ENCODE assay signal across 16 mouse cellular contexts in genomic region chrX:58514925-58515324, GRCm38 (mm10).
DNase-seq lines count a peak whose midpoint lies in the region; ATAC-seq and TF ChIP-seq lines count a peak whose summit lies in the region.
"Had no signal": no experiment of that assay in that cellular context is flagged by ENCODE, and none has a peak within 500 bp of the region (broad histone marks: within the 10 kb centered on the region; RNA-seq: fewer than 3 reads in every experiment).

No protein-coding gene starts in this region.

- no peaks in the 10 kb centered on the region for H3K9me3 ChIP-seq in hindbrain, postnatal 0 days (ENCODE audit: low read length)
- no peaks in the 10 kb centered on the region for H3K9me3 ChIP-seq in hindbrain, embryonic 10.5 days
- no peaks in the 10 kb centered on the region for H3K9me3 ChIP-seq in limb, embryonic 14.5 days (ENCODE audit: control insufficient read depth, low read length)
- H3K9me3 ChIP-seq in kidney, embryonic 16.5 days (ENCODE audit: low read length) = no peaks in the 10 kb centered on the region
- H3K9me3 ChIP-seq: limb, embryonic 12.5 days; lung, embryonic 15.5 days had no signal

- H3K4me3 ChIP-seq in hindbrain, postnatal 0 days (ENCODE audit: low read length) = no peak overlapping the region
- H3K4me3 ChIP-seq in hindbrain, embryonic 10.5 days = no peak overlapping the region
- no peak overlapping the region for H3K4me3 ChIP-seq in limb, embryonic 14.5 days (replicated peaks; ENCODE audit: low read length)
- no peak overlapping the region for H3K4me3 ChIP-seq in kidney, embryonic 16.5 days (ENCODE audit: low read length)
- H3K4me3 ChIP-seq: limb, embryonic 12.5 days; lung, embryonic 15.5 days had no signal

- H3K9ac ChIP-seq in hindbrain, postnatal 0 days (replicated peaks; ENCODE audit: low read length) = no peak overlapping the region
- no peak overlapping the region for H3K9ac ChIP-seq in limb, embryonic 14.5 days (ENCODE audit: low read depth, low read length, severe bottlenecking)
- H3K9ac ChIP-seq in kidney, embryonic 16.5 days (replicated peaks; ENCODE audit: low read length) = no peak overlapping the region
- H3K9ac ChIP-seq: limb, embryonic 12.5 days; lung, embryonic 15.5 days had no signal

- no peak for ATAC-seq in hindbrain, postnatal 0 days
- ATAC-seq in limb, embryonic 14.5 days (ENCODE audit: low FRiP score, low read depth) = no peak
- ATAC-seq in frontal cortex, adult (ENCODE audit: low TSS enrichment) = no peak
- ATAC-seq in kidney, embryonic 16.5 days (ENCODE audit: low FRiP score, low TSS enrichment) = no peak
- ATAC-seq: midbrain, embryonic 16.5 days had no signal

- no peaks in the 10 kb centered on the region for H3K36me3 ChIP-seq in hindbrain, postnatal 0 days (ENCODE audit: insufficient read depth, low read length)
- H3K36me3 ChIP-seq in hindbrain, embryonic 10.5 days = no peaks in the 10 kb centered on the region
- H3K36me3 ChIP-seq in limb, embryonic 14.5 days (ENCODE audit: control insufficient read depth, insufficient read depth, low read length) = no peaks in the 10 kb centered on the region
- no peaks in the 10 kb centered on the region for H3K36me3 ChIP-seq in kidney, embryonic 16.5 days (ENCODE audit: insufficient read depth, low read length)
- H3K36me3 ChIP-seq: limb, embryonic 12.5 days; lung, embryonic 15.5 days had no signal

- H3K27ac ChIP-seq in hindbrain, postnatal 0 days = no peak overlapping the region
- no peak overlapping the region for H3K27ac ChIP-seq in hindbrain, embryonic 10.5 days
- H3K27ac ChIP-seq in limb, embryonic 14.5 days (replicated peaks; ENCODE audit: low read depth, low read length) = no peak overlapping the region
- no peak overlapping the region for H3K27ac ChIP-seq in kidney, embryonic 16.5 days (ENCODE audit: low read length)
- H3K27ac ChIP-seq: limb, embryonic 12.5 days; lung, embryonic 15.5 days had no signal

- DNase-seq in hindbrain, postnatal 0 days (ENCODE audit: low spot score) = peak; percentile 69
- DNase-seq in hindbrain, embryonic 10.5 days (ENCODE audit: low spot score) = no peak
- peak; percentile 1 for DNase-seq in lung, postnatal 10 days
- DNase-seq in lung, postnatal 14 days = no peak
- peak; percentile 6 for DNase-seq in R1 (ENCODE audit: low read depth, low spot score)
- peak; percentile 61 for DNase-seq in limb, embryonic 14.5 days (ENCODE audit: low spot score)
- DNase-seq: cerebellum, adult 9-11 months; heart, postnatal 4 days; kidney, postnatal 14 days; spleen, adult 18-20 months had no signal

- TF ChIP-seq POLR2A in limb, embryonic 14.5 days (IDR thresholded peaks at IDR 0.05; ENCODE audit: borderline replicate concordance, extremely low read depth, insufficient read depth, insufficient read length) = no peak

- no peaks in the 10 kb centered on the region for H3K27me3 ChIP-seq in hindbrain, postnatal 0 days (ENCODE audit: insufficient read depth, low read length)
- no peaks in the 10 kb centered on the region for H3K27me3 ChIP-seq in hindbrain, embryonic 10.5 days (ENCODE audit: insufficient read depth, poor library complexity, severe bottlenecking)
- no peaks in the 10 kb centered on the region for H3K27me3 ChIP-seq in limb, embryonic 14.5 days (ENCODE audit: control insufficient read depth, insufficient read depth, low read length)
- H3K27me3 ChIP-seq in kidney, embryonic 16.5 days (ENCODE audit: insufficient read depth, low read length) = no peaks in the 10 kb centered on the region
- H3K27me3 ChIP-seq: CH12.LX; limb, embryonic 12.5 days; lung, embryonic 15.5 days had no signal

- WGBS in hindbrain, postnatal 0 days = 65% methylated on average over 5 of the region's 5 CpGs
- 57% methylated on average over 5 of the region's 5 CpGs for WGBS in hindbrain, embryonic 10.5 days
- WGBS in limb, embryonic 14.5 days = 52% methylated on average over 4 of the region's 5 CpGs
- WGBS in kidney, embryonic 16.5 days = 48% methylated on average over 5 of the region's 5 CpGs

- TF ChIP-seq CTCF in hindbrain, postnatal 0 days (IDR thresholded peaks at IDR 0.05; ENCODE audit: low read depth) = peak; percentile 58

- no peaks in the 10 kb centered on the region for H3K4me1 ChIP-seq in hindbrain, postnatal 0 days (ENCODE audit: insufficient read depth, low read length)
- H3K4me1 ChIP-seq in hindbrain, embryonic 10.5 days (replicated peaks) = no peaks in the 10 kb centered on the region
- no peaks in the 10 kb centered on the region for H3K4me1 ChIP-seq in limb, embryonic 14.5 days (ENCODE audit: control insufficient read depth, insufficient read depth, low read length)
- H3K4me1 ChIP-seq in kidney, embryonic 16.5 days (ENCODE audit: insufficient read depth, low read length) = no peaks in the 10 kb centered on the region
- H3K4me1 ChIP-seq: limb, embryonic 12.5 days; lung, embryonic 15.5 days had no signal

- no peak overlapping the region for H3K4me2 ChIP-seq in hindbrain, postnatal 0 days (ENCODE audit: low read depth, low read length)
- no peak overlapping the region for H3K4me2 ChIP-seq in limb, embryonic 14.5 days (replicated peaks; ENCODE audit: low read depth, low read length, severe bottlenecking)
- H3K4me2 ChIP-seq in kidney, embryonic 16.5 days (replicated peaks; ENCODE audit: low read depth, low read length) = no peak overlapping the region
- H3K4me2 ChIP-seq: limb, embryonic 12.5 days; lung, embryonic 15.5 days had no signal

Comparison
In these comparisons a context has a peak if more than half of its experiments do, and no peak if none do; other contexts are left out.
1. DNase-seq: peak in hindbrain, postnatal 0 days (single experiment), lung, postnatal 10 days (single experiment), R1 (single experiment) and limb, embryonic 14.5 days (single experiment); none in hindbrain, embryonic 10.5 days (single experiment) and lung, postnatal 14 days (single experiment).